Mouse (Mus musculus) heart, embryonic 11.5 days (tissue): ENCODE measurements around the gene Usp22. TPM values are rescaled to one million over a fixed set of nuclear protein-coding genes. Genes with fewer than 3 reads are reported as not detected.
"Not testable (repeated sequence)": the region's sequence is repeated elsewhere in the genome, so short reads cannot be mapped to it uniquely, and the experiment has no call there.

Experiments
- ATAC-seq: fragments of 200-750 bp; cut with Nextera tagmentation; replicated peaks from 2 replicates; pipeline ENCODE4 v1.8.0; 2017; ENCODE audit warnings: moderate library complexity; ENCODE audit not compliant: insufficient number of reproducible peaks, low FRiP score, low TSS enrichment
- H3K27ac ChIP-seq: fragments of 300-500 bp; sonication (generic); 2 replicates; pipeline ENCODE4 v1.5.1; 2014; ENCODE audit warnings: mild to moderate bottlenecking, low read depth, low read length
- H3K27me3 ChIP-seq: fragments of 300-500 bp; sonication (generic); 2 replicates; pipeline ENCODE4 v1.6.1; 2014; ENCODE audit warnings: mild to moderate bottlenecking, low read length, mixed read lengths; ENCODE audit not compliant: control insufficient read depth, insufficient read depth
- H3K36me3 ChIP-seq: fragments of 300-500 bp; sonication (generic); 2 replicates; pipeline ENCODE4 v1.6.1; 2014; ENCODE audit warnings: mild to moderate bottlenecking, low read length, moderate library complexity, mixed read lengths; ENCODE audit not compliant: control insufficient read depth, insufficient read depth
- H3K4me1 ChIP-seq: fragments of 300-500 bp; sonication (generic); 2 replicates; pipeline ENCODE4 v1.6.1; 2014; ENCODE audit warnings: low read length; ENCODE audit not compliant: control insufficient read depth, insufficient read depth
- H3K4me2 ChIP-seq: fragments of 300-500 bp; sonication (generic); 2 replicates; pipeline ENCODE4 v1.6.1; 2014; ENCODE audit warnings: mild to moderate bottlenecking, moderate library complexity
- H3K4me3 ChIP-seq: fragments of 300-500 bp; sonication (generic); 2 replicates; pipeline ENCODE4 v1.5.1; 2014; ENCODE audit warnings: low read depth, low read length
- H3K9ac ChIP-seq: fragments of 300-500 bp; sonication (generic); 2 replicates; pipeline ENCODE4 v1.6.1; 2014; ENCODE audit warnings: mild to moderate bottlenecking, low read depth, low read length, moderate library complexity
- H3K9me3 ChIP-seq: fragments of 300-500 bp; sonication (generic); replicated peaks from 2 replicates; pipeline ENCODE4 v1.6.1; 2016; ENCODE audit warnings: low read length; ENCODE audit not compliant: control insufficient read depth
- WGBS: fragments of 180-500 bp; shearing (Covaris S2); extraction: QIAGEN DNeasy Blood & Tissue Kit; methylation state at CpG from one replicate; pipeline ENCODE4 v1.1.7; 2014; ENCODE audit not compliant: insufficient replicate concordance; 5-methylcytosine and 5-hydroxymethylcytosine counted together
- polyA plus RNA-seq: library from polyadenylated mRNA; unstranded; fragments of >200 nt; fragmentation: Nextera tagmentation; extraction: Ambion mirVana; gene quantifications from 2 replicates; pipeline ENCODE4 v1.2.1, GENCODE M21; 2014

Gene Usp22
- polyA plus RNA-seq, 1 experiment from 2014 or later = 95.0 TPM

DNA sequence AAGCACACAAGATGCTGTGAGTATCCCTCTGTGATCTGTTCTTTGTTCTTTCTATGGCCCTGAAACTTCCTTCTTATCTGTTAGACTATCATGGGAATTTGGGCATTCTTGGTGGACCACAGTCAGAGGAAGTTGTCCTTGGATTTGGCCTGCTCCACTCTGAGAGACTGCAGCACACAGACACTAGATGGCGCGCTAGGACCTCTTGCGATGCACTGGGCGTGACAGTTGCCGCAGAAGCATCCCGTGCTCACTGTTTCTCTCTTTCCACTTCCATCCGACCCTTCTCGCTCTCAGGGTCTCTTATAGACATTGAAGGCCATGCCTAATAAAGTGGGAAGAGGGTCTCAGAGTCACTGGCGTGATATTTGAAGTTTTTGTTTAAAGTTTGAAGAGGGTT is 18.5 kb upstream of the Usp22 start:
- no peak for ATAC-seq
- WGBS = 8% methylated on average over 9 of the region's 9 CpGs

GRCm38 (mm10) chr11:61192779-61193178 is 17.9 kb upstream of the Usp22 start:
- 93% methylated on average over 2 of the region's 2 CpGs for WGBS
- no peak for ATAC-seq
- H3K4me2 ChIP-seq = no peak overlapping the region
- H3K4me3 ChIP-seq = no peak overlapping the region
- no peaks in the 10 kb centered on the region for H3K4me1 ChIP-seq
- H3K27ac ChIP-seq = no peak overlapping the region
- H3K36me3 ChIP-seq = no peaks in the 10 kb centered on the region
- no peaks in the 10 kb centered on the region for H3K9me3 ChIP-seq
- H3K9ac ChIP-seq = no peak overlapping the region
- H3K27me3 ChIP-seq = peaks cover 3% of the 10 kb centered on the region; the same call in 1 of the 2 replicates

More for the DNA sequence above, 18.5 kb upstream of the Usp22 start:
- Histone ChIP-seq H3K4me1 (no peaks in the 10 kb centered on the region), H3K27ac (no peak overlapping the region), H3K4me3 (no peak overlapping the region), H3K9ac (no peak overlapping the region), H3K9me3 (no peaks in the 10 kb centered on the region), H3K36me3 (no peaks in the 10 kb centered on the region), H3K4me2 (no peak overlapping the region), H3K27me3 (peaks cover 3% of the 10 kb centered on the region; the same call in 1 of the 2 replicates)

DNA sequence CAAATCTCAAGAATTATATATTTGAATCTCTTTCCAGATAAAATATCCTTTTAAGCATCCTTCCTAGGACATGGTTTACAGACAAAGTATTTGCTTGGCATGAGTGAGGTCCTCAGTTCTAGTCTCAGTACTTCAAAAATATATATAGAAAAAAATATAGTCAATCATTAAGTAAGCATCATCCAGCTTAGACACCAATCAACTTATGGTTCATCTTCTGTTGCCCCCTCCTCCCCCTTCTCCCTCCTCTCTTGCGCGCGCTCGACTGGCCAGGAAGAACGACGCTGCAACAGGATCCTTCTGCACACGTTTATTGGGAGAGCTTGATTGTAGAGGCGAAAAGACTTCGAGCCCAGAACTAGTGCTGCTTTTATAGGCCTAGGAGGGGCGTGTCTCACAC is 17.3 kb upstream of the Usp22 start:
- not testable (repeated sequence) for ATAC-seq, H3K4me3 ChIP-seq, H3K4me1 ChIP-seq, H3K27me3 ChIP-seq, H3K27ac ChIP-seq, H3K4me2 ChIP-seq, H3K36me3 ChIP-seq, H3K9me3 ChIP-seq, H3K9ac ChIP-seq
- 96% methylated on average over 7 of the region's 10 CpGs for WGBS

- Histone ChIP-seq H3K4me1 (no peaks in the 10 kb centered on the region), H3K9me3 (no peaks in the 10 kb centered on the region), H3K27me3 (peaks cover 3% of the 10 kb centered on the region; the same call in 1 of the 2 replicates), H3K9ac (no peak overlapping the region), H3K4me2 (no peak overlapping the region), H3K4me3 (no peak overlapping the region), H3K27ac (no peak overlapping the region), H3K36me3 (no peaks in the 10 kb centered on the region)
- 88% methylated on average over 2 of the region's 2 CpGs for WGBS
- no peak for ATAC-seq
These were observed 15.9 kb upstream of the Usp22 start for GRCm38 (mm10) chr11:61190776-61191175.

DNA sequence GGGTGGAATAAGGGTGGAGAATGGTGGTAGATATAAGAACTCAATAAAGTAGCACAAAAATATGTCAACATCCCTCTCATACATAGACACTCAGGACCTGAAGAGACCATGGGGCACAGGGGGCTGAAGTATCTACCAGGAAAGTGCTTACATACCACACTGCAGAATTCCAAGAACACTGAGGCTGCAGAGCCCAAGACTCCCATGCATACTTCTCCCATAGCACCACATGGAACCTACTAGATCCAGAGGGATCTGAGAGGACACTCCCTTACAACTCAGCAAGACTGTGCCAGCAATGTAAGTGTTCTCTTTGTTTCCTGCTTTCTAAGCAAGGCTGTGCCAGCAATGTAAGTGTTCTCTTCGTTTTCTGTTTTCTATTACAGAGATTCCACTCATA is 9.0 kb upstream of the Usp22 start:
- Histone ChIP-seq H3K9ac (no peak overlapping the region), H3K27me3 (no peaks in the 10 kb centered on the region), H3K4me3 (no peak overlapping the region), H3K27ac (no peak overlapping the region), H3K9me3 (no peaks in the 10 kb centered on the region), H3K36me3 (no peaks in the 10 kb centered on the region), H3K4me2 (no peak overlapping the region), H3K4me1 (no peaks in the 10 kb centered on the region)
- WGBS = 71% methylated on average over 1 of the region's 1 CpGs
- ATAC-seq = no peak

DNA sequence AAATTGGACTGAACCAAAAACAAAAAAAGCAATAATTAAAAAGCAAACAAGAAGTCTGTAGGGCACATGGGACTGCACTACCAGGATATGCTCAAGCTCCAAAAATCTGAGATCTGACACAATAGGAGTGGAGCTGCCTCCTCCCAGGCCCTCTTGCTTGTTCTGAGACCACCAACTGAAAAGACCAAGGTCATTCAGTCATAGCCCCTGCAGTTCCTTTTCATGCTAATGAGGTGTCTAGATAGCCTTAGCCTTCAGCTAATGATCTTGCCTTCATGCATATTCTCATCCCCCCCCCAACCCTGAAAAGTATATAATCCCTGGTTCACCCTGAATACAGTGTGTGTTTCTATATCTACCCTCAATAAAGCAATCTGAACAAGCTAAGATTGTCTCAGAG is 6.8 kb upstream of the Usp22 start:
- Histone ChIP-seq H3K27me3 (no peaks in the 10 kb centered on the region), H3K27ac (no peak overlapping the region), H3K36me3 (no peaks in the 10 kb centered on the region), H3K9ac (no peak overlapping the region), H3K4me1 (no peaks in the 10 kb centered on the region), H3K4me2 (no peak overlapping the region), H3K4me3 (no peak overlapping the region), H3K9me3 (no peaks in the 10 kb centered on the region)
- no peak for ATAC-seq

GRCm38 (mm10) chr11:61180361-61180760 is 5.5 kb upstream of the Usp22 start:
- 77% methylated on average over 3 of the region's 3 CpGs for WGBS
- Histone ChIP-seq H3K36me3 (no peaks in the 10 kb centered on the region), H3K9ac (no peak overlapping the region), H3K4me3 (no peak overlapping the region), H3K27me3 (no peaks in the 10 kb centered on the region), H3K4me1 (no peaks in the 10 kb centered on the region), H3K4me2 (no peak overlapping the region), H3K27ac (no peak overlapping the region), H3K9me3 (no peaks in the 10 kb centered on the region)
- no peak for ATAC-seq

DNA sequence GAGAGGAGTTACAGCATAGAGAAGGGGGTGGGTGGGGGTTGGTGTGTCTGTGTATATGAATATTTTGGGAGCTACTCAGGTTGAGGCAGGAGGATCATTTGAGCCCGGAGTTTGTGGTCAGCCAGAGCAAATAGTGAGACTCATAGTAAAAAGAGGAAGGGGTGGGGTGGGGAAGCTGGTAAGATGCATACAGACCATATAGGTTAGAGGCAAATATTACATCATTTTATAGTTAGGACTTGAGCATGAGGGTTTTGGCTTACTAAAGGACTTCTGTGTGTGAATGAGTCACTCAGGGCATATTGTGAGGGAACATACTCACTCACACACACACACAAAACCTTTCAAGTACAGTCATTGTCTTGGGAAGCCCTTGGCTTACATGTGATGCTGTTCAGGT is 1.5 kb upstream of the Usp22 start:
- WGBS = 81% methylated on average over 1 of the region's 1 CpGs

DNA sequence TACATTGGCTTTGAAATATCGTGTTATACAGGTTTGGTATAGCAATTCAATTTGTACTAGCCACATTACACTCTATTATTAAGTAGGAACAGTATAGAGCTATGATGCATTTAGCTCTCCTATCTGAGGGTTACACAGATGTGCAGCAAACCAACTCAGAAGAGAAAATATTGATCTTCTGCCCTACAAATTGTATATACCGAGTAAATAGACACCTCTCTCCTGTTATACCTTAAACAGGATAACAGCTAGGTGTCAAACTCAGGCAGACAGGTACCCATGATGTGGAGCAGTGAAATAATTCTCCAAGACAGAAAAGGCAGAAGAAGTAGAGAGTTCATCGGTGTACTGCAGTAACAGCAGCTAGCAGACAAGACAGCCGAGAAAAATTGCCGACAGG is 923 bp upstream of the Usp22 start:
- Histone ChIP-seq H3K4me2 (peak overlapping the region; percentile 73), H3K36me3 (no peaks in the 10 kb centered on the region), H3K4me1 (peaks cover 10% of the 10 kb centered on the region), H3K4me3 (peak overlapping the region; percentile 97; the same call in 1 of the 2 replicates), H3K27me3 (no peaks in the 10 kb centered on the region), H3K9ac (no peak overlapping the region), H3K27ac (no peak overlapping the region), H3K9me3 (no peaks in the 10 kb centered on the region)
- ATAC-seq = no peak
- WGBS = 74% methylated on average over 5 of the region's 5 CpGs

More for the DNA sequence above, 1.5 kb upstream of the Usp22 start:
- Histone ChIP-seq H3K4me2 (no peak overlapping the region), H3K9me3 (no peaks in the 10 kb centered on the region), H3K36me3 (no peaks in the 10 kb centered on the region), H3K9ac (no peak overlapping the region), H3K27ac (no peak overlapping the region), H3K4me1 (peaks cover 7% of the 10 kb centered on the region), H3K27me3 (no peaks in the 10 kb centered on the region), H3K4me3 (no peak overlapping the region)
- ATAC-seq = no peak
